Mouse (Mus musculus) cerebellum, adult 9-10 months (tissue): ENCODE results near the gene Nr4a1.

Experiments
- DNase-seq: peaks from one replicate; pipeline ENCODE4 v3.0.0; 2022

Gene Nr4a1

DNA sequence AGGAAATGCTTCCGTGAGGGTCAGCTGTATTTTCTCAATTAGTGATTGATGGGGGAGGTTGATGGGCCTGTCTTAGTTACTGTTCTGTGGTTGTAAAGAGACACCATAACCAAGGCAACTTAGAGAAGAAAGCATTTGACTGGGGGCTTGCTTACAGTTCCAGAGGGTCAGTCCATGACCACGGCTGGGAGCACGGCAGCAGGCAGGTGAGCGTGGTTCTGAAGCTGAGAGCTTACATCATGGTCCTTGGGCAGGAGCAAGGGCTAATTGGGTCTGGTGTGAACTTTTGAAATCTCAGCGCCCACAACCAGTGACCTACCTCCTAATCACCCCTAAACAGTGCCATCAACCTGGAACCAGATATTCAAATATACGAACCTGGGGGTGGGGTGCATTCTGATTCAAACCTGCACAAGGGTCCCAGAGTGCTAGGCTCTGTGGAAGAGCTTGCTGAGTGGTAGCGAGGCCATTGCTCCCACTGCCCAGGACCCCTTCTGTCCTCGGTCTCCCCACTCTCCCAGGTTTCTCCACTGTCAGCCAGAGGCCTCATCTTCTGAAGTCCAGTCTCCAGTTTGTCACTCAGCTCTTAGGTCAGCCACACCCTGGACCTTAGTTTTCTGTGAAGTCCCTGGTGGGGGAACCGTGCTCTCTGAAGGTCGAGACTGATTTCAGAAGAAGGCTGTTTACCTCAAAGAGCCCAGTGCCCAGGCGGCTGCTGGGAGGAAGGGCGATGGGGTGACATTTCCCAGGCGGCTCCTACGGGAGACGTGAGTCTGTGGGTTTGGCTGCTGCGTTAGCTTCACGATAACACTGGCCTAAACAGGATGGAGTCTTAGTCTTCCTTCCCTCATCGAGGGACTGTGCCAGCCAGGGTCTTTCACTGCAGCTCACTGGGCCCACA, 63.1 kb downstream of the Nr4a1 start:
- DNase-seq: no peak

DNA sequence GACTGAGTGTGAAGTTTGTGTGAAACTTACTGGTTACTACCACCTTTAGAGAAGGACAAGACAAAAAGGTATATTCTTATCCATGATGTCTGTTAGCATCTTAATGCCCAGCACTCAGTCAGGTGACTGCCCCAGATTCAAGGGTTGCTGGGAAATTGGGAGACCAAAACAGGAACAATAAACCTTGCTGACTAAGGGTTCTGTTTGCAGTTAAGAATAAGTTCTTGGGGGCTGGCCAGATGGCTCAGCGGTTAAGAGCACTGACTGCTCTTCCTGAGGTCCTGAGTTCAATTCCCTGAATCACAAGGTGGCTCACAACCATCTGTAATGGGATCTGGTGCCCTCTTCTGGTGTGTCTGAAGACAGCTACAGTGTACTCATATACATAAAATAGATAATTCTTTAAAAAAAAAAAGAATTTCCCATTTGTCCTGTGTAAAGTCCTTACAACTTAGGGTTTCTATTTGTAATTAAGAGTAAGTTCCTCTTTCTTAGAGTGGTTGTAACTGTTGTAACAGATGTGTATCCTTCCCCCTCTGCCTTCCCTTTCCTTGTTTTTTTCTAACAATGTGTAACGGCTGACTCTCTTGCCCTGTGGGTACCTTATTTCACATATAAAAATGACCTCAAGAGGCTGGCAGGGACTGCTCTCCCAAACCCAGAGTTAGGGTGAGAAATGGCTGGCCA, 63.9 kb downstream of the Nr4a1 start:
- no peak for DNase-seq

DNA sequence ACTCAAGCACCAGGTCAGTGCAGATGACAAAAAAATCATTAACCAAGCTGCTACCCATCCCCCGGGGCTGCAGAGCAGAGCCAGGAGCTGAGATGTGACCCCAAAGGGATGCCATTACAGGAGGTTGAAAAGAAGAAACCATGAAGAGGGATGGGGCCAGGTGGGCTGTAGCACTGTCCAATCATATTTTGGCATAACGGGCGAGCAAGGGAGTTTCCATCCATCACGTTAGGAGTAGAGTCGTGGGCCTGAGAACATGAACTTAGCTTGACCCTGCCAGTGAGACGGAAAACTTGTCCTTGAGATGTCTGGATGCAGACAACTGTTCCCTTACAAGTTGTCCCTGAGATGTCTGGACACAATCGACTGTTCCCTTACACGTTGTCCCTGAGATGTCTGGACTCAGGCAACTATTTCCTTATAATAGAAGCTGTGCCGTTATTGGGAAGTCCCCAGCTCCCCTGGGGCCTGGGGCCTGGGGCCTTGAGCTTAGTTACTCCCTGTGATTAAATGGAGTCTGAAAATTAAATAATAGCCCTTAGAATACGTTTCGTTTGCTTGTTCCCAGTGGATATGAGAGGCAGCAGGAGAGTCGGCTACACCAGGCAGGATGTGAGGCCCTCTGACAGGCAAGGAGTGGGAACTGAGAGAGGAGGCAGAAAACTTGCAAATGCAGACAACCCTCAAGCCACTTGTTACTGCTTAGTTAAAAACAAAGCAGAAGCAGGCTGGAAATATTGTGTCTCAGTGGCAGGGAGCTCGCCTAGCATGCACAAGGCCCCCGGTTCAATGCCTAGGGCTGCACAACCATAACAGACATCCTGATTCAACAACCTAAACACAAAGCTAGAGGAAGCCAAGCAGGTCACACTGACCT, 65.1 kb downstream of the Nr4a1 start:
- DNase-seq: no peak

DNA sequence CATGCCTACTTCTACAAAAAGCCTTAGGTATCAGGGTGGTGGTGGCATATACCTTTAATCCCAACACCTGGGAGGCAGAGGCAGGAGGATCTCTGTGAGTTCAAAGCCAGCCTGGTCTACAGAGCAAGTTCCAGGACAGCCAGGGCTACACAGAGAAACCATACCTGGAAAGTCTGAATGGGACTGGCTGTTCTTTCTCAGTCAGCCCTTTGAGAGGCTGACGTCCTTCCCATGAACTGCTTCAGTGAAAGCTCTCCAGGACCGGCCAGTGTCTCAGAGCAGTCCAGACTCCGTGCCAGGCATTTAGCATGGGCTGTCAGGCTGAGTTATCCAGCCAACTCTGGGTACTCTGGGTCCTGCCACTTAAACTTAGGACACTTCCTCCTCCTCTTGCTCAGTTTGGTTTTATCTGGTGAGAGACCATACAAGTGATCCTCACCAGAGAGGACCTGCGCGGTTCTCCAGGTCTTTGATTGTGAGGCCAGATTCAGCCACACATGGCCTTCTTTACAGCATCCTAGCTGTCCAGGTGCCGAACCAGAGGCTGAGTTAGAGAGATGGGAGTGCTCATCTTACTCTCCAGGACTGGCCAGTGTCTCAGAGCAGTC, 66.0 kb downstream of the Nr4a1 start:
- DNase-seq: no peak

DNA sequence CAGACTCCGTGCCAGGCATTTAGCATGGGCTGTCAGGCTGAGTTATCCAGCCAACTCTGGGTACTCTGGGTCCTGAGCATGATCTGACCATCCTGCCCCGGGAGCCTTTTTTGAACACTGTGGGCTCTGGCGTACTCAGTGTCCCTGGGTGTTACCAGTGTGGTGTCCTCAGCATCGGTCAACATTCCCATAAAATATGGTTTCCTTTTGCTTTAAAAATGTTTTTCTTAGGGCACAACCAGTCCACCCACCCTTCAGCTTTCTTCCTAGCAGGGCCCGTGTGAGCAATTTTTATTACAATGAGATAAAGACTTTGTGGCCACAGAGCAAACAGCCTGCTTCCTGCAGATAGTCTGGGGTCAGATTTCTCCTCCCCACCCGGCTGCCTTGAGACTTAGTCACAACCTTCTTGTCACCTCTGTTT, 66.6 kb downstream of the Nr4a1 start:
- no peak for DNase-seq

DNA sequence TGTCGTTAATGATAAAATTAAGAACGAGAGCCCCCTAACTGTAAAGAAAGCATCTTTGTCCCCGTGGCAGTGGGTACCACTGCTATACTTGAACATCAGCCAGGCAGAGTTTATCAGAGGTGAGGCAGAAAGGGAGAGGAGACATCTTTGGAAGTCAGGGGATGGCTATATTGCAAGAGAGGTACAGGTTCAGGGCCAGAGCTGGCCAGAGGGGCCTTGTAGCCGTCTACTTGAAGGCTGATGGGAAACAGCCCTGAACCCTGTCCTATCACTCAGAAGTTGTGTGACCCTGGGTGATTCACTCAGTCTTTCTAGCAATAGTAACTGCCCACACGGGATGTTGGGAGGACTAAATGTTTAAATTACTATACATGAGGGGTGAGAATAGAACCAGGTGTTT, 67.1 kb downstream of the Nr4a1 start:
- no peak for DNase-seq

DNA sequence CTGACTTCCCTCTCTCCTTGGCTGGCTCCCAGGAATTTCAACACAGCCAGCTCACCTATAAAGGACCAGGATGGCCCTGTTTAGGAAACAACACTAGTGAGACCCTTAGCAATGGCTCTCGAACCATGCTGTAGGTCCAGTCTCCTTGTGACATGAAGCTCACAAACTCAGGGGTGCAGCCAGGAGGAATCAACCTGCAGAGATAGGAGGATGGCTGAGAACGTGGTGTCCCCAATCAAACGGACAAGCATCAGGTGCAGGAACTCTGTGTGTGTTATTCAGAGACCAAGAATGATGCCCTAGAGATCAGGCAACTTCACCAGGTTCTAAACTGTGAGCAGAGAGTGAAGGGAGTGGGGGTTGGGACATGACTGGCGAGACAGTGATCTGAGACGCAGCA, 68.0 kb downstream of the Nr4a1 start:
- no peak for DNase-seq

DNA sequence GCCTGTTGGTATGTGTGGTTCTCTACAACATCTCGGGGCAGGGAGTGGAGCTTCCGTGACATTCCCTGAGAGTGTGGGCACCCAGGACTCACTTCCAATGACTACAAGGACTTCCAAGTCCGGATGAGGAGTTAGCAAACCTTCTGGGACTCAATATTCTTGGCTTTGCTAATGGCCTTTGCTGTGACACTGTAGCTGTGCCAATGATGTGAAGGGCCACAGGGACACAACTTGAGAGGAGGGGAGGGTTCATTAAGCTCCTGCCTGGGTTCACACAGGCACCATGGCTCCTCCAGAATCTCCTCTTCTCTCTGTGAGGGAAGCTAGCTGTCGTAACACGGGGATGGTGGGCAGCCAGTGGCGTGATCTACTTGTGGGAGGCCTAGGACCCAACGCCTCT, 68.6 kb downstream of the Nr4a1 start:
- DNase-seq: no peak

DNA sequence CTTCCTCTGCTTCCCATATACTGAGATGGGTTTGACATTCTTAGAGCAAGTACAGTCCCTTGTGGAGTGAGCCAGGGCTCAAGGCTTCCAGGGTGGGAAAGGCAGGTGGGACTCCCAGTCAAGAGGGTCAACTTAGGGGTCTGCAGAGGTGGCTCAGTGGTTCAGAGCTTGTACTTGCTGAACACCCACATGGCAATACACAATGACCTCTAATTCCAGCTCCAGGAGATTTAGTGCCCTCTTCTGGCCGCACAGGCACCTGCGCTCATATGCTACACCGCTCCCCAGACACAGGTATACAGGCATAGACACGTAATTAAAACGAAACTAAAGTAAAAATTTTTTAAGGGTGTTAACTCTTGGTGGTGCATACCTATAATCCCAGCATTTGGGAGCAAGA, 69.4 kb downstream of the Nr4a1 start:
- no peak for DNase-seq
